Mouse (Mus musculus): ENCODE data around the gene Jade1. TPM values are rescaled to one million over a fixed set of nuclear protein-coding genes. Genes with fewer than 3 reads are reported as not detected.

Jade1 gene
- polyA plus RNA-seq, 1 experiment from 2014 or later, result 13.5 TPM

DNA sequence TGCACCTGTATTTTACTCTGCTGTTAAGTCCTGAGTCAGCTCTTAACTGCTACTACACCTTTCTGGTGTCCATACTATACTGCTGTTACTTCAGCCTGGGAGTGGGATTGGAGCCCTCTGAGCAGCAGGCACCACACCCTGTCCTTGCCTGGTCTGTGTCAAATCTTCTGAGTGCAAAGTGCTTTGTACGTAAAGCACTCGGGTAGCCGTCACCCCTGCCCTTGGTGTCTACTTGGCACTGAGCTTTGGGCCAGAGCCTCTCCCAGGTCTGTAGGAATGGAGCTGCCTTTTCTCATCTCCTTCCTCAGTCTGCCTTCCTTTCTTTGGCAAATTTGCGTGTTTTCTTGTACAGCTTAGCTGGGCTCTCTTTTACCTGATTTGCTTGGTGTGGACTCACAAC is 34.5 kb downstream of the Jade1 start:
- Histone ChIP-seq H3K4me1 (peaks cover 31% of the 10 kb centered on the region), H3K4me3 (replicated peaks) (no peak overlapping the region)
- ATAC-seq (ENCODE audit: insufficient number of reproducible peaks, low FRiP score, low TSS enrichment, low read depth), result no peak

GRCm38 (mm10) chr3:41590695-41591559 is 35.4 kb downstream of the Jade1 start:
- no peak for ATAC-seq (ENCODE audit: insufficient number of reproducible peaks, low FRiP score, low TSS enrichment, low read depth)
- no peak overlapping the region for H3K4me2 ChIP-seq (replicated peaks)
- H3K9me3 ChIP-seq (replicated peaks), result no peaks in the 10 kb centered on the region
- H3K36me3 ChIP-seq, result peaks cover 26% of the 10 kb centered on the region
- no peak overlapping the region for H3K9ac ChIP-seq
- H3K27me3 ChIP-seq, result no peaks in the 10 kb centered on the region
- peaks cover 31% of the 10 kb centered on the region for H3K4me1 ChIP-seq
- H3K4me3 ChIP-seq (replicated peaks), result no peak overlapping the region
- WGBS, result 84% methylated on average over 20 of the region's 20 CpGs
- H3K27ac ChIP-seq (replicated peaks), result no peak overlapping the region

More for the DNA sequence above, 34.5 kb downstream of the Jade1 start:
- H3K9me3 ChIP-seq (replicated peaks), result no peaks in the 10 kb centered on the region
- peaks cover 23% of the 10 kb centered on the region for H3K36me3 ChIP-seq
- no peak overlapping the region for H3K9ac ChIP-seq
- H3K27me3 ChIP-seq, result no peaks in the 10 kb centered on the region
- H3K27ac ChIP-seq (replicated peaks), result no peak overlapping the region
- WGBS, result 88% methylated on average over 4 of the region's 4 CpGs
- no peak overlapping the region for H3K4me2 ChIP-seq (replicated peaks)

DNA sequence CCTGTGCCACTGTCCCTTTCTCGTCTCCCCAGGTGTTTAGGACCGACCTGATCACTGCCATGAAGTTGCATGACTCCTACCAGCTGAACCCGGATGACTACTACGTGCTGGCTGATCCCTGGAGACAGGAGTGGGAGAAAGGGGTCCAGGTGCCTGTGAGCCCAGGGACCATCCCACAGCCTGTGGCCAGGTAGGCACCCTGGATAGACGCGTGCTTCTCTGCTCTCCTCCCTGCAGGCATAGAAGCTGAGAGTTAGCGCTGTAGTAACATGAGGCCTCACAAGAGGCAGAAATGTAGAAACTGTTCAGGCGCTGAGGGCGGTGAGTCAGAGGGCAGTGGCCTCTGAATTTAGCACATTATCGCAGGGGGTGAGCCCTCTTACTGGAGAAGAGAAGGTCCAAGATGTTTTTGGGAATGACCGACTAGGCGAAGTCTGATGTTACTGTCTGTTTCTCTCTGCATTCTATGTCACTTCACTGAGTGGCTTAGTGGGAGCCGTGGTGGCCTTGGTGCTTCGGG is 36.2 kb downstream of the Jade1 start:
- 91% methylated on average over 14 of the region's 14 CpGs for WGBS
- Histone ChIP-seq H3K4me3 (replicated peaks) (no peak overlapping the region), H3K9ac (no peak overlapping the region), H3K9me3 (replicated peaks) (no peaks in the 10 kb centered on the region), H3K4me1 (peaks cover 31% of the 10 kb centered on the region), H3K36me3 (peaks cover 32% of the 10 kb centered on the region), H3K27ac (replicated peaks) (no peak overlapping the region), H3K27me3 (no peaks in the 10 kb centered on the region), H3K4me2 (replicated peaks) (no peak overlapping the region)
- ATAC-seq (ENCODE audit: insufficient number of reproducible peaks, low FRiP score, low TSS enrichment, low read depth), result no peak

DNA sequence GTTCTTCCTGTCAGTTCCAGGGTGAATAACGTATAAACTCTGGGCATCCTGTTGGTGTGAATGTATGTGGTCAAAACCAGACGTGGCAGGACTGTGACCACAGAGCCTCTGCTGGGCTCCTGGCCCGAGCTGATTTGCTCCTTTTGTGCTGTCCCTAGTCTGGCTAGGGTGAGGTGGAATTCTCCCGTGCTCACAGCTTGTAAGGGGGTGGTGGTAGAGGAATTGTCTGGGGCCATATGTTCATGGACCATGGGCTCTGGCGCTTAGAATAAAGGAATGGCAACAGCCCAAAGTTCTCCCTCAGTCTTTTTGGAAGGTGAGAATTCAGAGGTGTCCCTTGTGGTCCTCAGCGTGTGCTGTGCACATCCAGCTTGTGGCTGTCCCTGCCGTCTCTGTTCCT is 37.3 kb downstream of the Jade1 start:
- Histone ChIP-seq H3K27me3 (no peaks in the 10 kb centered on the region), H3K36me3 (peaks cover 43% of the 10 kb centered on the region), H3K4me3 (replicated peaks) (no peak overlapping the region), H3K4me2 (replicated peaks) (no peak overlapping the region), H3K9me3 (replicated peaks) (no peaks in the 10 kb centered on the region), H3K27ac (replicated peaks) (no peak overlapping the region), H3K9ac (no peak overlapping the region), H3K4me1 (peaks cover 20% of the 10 kb centered on the region)
- ATAC-seq (ENCODE audit: insufficient number of reproducible peaks, low FRiP score, low TSS enrichment, low read depth), result no peak
- 75% methylated on average over 7 of the region's 7 CpGs for WGBS

GRCm38 (mm10) chr3:41594097-41594879 is 38.8 kb downstream of the Jade1 start:
- no peaks in the 10 kb centered on the region for H3K9me3 ChIP-seq (replicated peaks)
- H3K27ac ChIP-seq (replicated peaks), result no peak overlapping the region
- no peak overlapping the region for H3K4me3 ChIP-seq (replicated peaks)
- 86% methylated on average over 9 of the region's 9 CpGs for WGBS
- H3K4me2 ChIP-seq (replicated peaks), result no peak overlapping the region
- H3K36me3 ChIP-seq, result peaks cover 55% of the 10 kb centered on the region
- no peak overlapping the region for H3K9ac ChIP-seq
- ATAC-seq (ENCODE audit: insufficient number of reproducible peaks, low FRiP score, low TSS enrichment, low read depth), result no peak
- peaks cover 11% of the 10 kb centered on the region for H3K4me1 ChIP-seq
- no peaks in the 10 kb centered on the region for H3K27me3 ChIP-seq

DNA sequence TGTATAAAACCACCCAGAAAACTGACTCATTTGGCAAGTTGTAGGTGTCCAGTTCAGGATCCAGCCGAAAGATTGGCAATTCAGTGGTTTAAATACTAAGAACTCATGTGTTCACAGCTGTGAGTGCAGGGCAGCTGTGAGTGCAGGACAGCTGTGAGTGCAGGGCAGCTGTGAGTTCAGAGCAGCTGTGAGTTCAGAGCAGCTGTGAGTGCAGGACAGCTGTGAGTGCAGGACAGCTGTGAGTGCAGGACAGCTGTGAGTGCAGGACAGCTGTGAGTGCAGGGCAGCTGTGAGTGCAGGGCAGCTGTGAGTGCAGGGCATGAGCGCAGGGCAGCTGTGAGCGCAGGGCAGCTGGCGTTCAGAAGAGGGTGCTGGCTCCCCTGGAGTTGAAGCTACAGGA is 39.5 kb downstream of the Jade1 start:
- ATAC-seq (ENCODE audit: insufficient number of reproducible peaks, low FRiP score, low TSS enrichment, low read depth), result no peak
- 94% methylated on average over 4 of the region's 4 CpGs for WGBS
- no peak overlapping the region for H3K4me2 ChIP-seq (replicated peaks)
- H3K9ac ChIP-seq, result no peak overlapping the region
- H3K4me3 ChIP-seq (replicated peaks), result no peak overlapping the region
- H3K27me3 ChIP-seq, result no peaks in the 10 kb centered on the region
- H3K36me3 ChIP-seq, result peaks cover 55% of the 10 kb centered on the region
- H3K27ac ChIP-seq (replicated peaks), result no peak overlapping the region
- no peaks in the 10 kb centered on the region for H3K9me3 ChIP-seq (replicated peaks)
- H3K4me1 ChIP-seq, result 0 out of 2 replicates have a peak, but pooled peaks cover 3% of the 10 kb centered on the region

GRCm38 (mm10) chr3:41597036-41597435 is 41.5 kb downstream of the Jade1 start:
- H3K9ac ChIP-seq, result no peak overlapping the region
- H3K36me3 ChIP-seq, result peaks cover 50% of the 10 kb centered on the region
- no peaks in the 10 kb centered on the region for H3K27me3 ChIP-seq
- ATAC-seq (ENCODE audit: insufficient number of reproducible peaks, low FRiP score, low TSS enrichment, low read depth), result no peak
- H3K27ac ChIP-seq (replicated peaks), result no peak overlapping the region
- no peaks in the 10 kb centered on the region for H3K9me3 ChIP-seq (replicated peaks)
- 98% methylated on average over 8 of the region's 8 CpGs for WGBS
- H3K4me3 ChIP-seq (replicated peaks), result no peak overlapping the region
- H3K4me2 ChIP-seq (replicated peaks), result no peak overlapping the region
- H3K4me1 ChIP-seq, result 0 out of 2 replicates have a peak, but pooled peaks cover 3% of the 10 kb centered on the region

- no peak overlapping the region for H3K27ac ChIP-seq (replicated peaks)
Measured at GRCm38 (mm10) chr3:41598412-41598811, 42.9 kb downstream of the Jade1 start.

GRCm38 (mm10) chr3:41599226-41599625 is 43.7 kb downstream of the Jade1 start:
- H3K4me1 ChIP-seq, result peaks cover 19% of the 10 kb centered on the region
- ATAC-seq (ENCODE audit: insufficient number of reproducible peaks, low FRiP score, low TSS enrichment, low read depth), result no peak
- no peak overlapping the region for H3K4me3 ChIP-seq (replicated peaks)
- no peak overlapping the region for H3K9ac ChIP-seq
- no peaks in the 10 kb centered on the region for H3K9me3 ChIP-seq (replicated peaks)
- peaks cover 37% of the 10 kb centered on the region for H3K36me3 ChIP-seq
- H3K4me2 ChIP-seq (replicated peaks), result no peak overlapping the region
- H3K27me3 ChIP-seq, result no peaks in the 10 kb centered on the region
- H3K27ac ChIP-seq (replicated peaks), result no peak overlapping the region
- WGBS, result 89% methylated on average over 10 of the region's 10 CpGs

More at GRCm38 (mm10) chr3:41598412-41598811, 42.9 kb downstream of the Jade1 start:
- Histone ChIP-seq H3K4me2 (replicated peaks) (no peak overlapping the region), H3K36me3 (peaks cover 45% of the 10 kb centered on the region), H3K27me3 (no peaks in the 10 kb centered on the region), H3K4me3 (replicated peaks) (no peak overlapping the region), H3K9me3 (replicated peaks) (no peaks in the 10 kb centered on the region), H3K9ac (no peak overlapping the region), H3K4me1 (peaks cover 14% of the 10 kb centered on the region)
- no peak for ATAC-seq (ENCODE audit: insufficient number of reproducible peaks, low FRiP score, low TSS enrichment, low read depth)
- WGBS, result 74% methylated on average over 9 of the region's 9 CpGs

DNA sequence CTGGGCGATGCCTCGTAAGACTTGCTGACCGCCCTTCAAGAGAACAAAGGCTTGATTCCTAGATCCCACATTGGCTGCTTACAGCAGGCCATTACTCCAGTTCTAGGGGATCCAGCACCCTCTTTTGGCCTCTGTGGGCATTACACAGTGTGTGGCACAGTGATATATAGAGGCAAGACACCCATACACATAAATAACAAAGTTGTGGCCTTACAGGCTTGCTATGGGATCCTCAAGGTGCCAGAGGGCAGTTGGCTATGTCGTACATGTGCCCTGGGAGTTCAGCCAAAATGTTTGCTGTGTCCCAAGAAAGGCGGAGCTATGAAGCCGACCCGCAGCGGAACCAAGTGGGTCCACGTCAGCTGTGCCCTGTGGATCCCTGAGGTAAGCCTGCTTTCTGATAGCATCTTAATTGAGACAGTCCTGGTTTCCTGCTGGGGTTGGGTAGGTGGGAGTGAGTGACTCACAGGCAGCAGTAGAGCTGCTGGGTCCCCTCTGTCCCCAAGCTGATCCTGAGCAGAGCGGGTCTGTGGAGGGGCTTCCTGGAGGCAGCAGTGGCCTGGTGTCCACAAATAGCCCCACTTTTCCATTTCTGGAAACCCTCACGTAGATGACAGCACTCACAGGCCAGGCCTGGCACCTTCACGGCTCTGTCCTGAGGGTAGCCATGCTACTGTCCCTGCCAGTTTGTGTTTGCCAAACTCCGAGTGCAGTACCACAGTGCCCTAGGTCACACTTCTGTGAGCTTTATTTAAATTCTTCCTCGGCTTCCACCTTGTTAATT is 44.5 kb downstream of the Jade1 start:
- no peak overlapping the region for H3K9ac ChIP-seq
- H3K9me3 ChIP-seq (replicated peaks), result no peaks in the 10 kb centered on the region
- peaks cover 37% of the 10 kb centered on the region for H3K36me3 ChIP-seq
- ATAC-seq (ENCODE audit: insufficient number of reproducible peaks, low FRiP score, low TSS enrichment, low read depth), result 0 out of 2 replicates have a peak, but pooled peaks have one; percentile 45
- peaks cover 19% of the 10 kb centered on the region for H3K4me1 ChIP-seq
- no peaks in the 10 kb centered on the region for H3K27me3 ChIP-seq
- 78% methylated on average over 14 of the region's 14 CpGs for WGBS
- no peak overlapping the region for H3K4me3 ChIP-seq (replicated peaks)
- no peak overlapping the region for H3K27ac ChIP-seq (replicated peaks)
- no peak overlapping the region for H3K4me2 ChIP-seq (replicated peaks)

Data from embryonic facial prominence, embryonic 15.5 days (tissue).